Mouse (Mus musculus): ENCODE data around the gene AI413582. TPM values are rescaled to one million over a fixed set of nuclear protein-coding genes. Genes with fewer than 3 reads are reported as not detected.

Gene AI413582
- polyA plus RNA-seq, 1 experiment, result 46.0 TPM

GRCm38 (mm10) chr17:27586661-27587060 is 21.1 kb upstream of the AI413582 start:
- Histone ChIP-seq H3K79me2 (ENCODE audit: control insufficient read depth, insufficient read depth) (peaks cover 15% of the 10 kb centered on the region), H3K4me2 (ENCODE audit: low read depth) (no peak overlapping the region), H3K36me3 (ENCODE audit: control insufficient read depth, insufficient read depth) (no peaks in the 10 kb centered on the region), H3K27me3 (ENCODE audit: control insufficient read depth, insufficient read depth, insufficient read length) (no peaks in the 10 kb centered on the region), H3ac (ENCODE audit: control insufficient read depth, insufficient read length) (no peak overlapping the region), H3K4me3 (no peak overlapping the region)
- TF ChIP-seq CEBPB (IDR thresholded peaks at IDR 0.05; ENCODE audit: insufficient read depth, poor library complexity, severe bottlenecking), result no peak
- TF ChIP-seq TCF3 (IDR thresholded peaks at IDR 0.05; ENCODE audit: insufficient read length, low read depth), result no peak
- TF ChIP-seq TCF12 (IDR thresholded peaks at IDR 0.05; ENCODE audit: insufficient read depth, poor library complexity, severe bottlenecking), result no peak

- H3K36me3 ChIP-seq (ENCODE audit: control insufficient read depth, insufficient read depth), result peaks cover 3% of the 10 kb centered on the region
- H3K27me3 ChIP-seq (ENCODE audit: control insufficient read depth, insufficient read depth, insufficient read length), result no peaks in the 10 kb centered on the region
- no peak overlapping the region for H3K4me3 ChIP-seq
- no peak overlapping the region for H3K4me2 ChIP-seq (ENCODE audit: low read depth)
- H3K79me2 ChIP-seq (ENCODE audit: control insufficient read depth, insufficient read depth), result peaks cover 9% of the 10 kb centered on the region
- no peak overlapping the region for H3ac ChIP-seq (ENCODE audit: control insufficient read depth, insufficient read length)
- TF ChIP-seq POLR2AphosphoS2 (IDR thresholded peaks at IDR 0.05; ENCODE audit: insufficient read length, low read depth) (no peak), CEBPB (IDR thresholded peaks at IDR 0.05; ENCODE audit: insufficient read depth, poor library complexity, severe bottlenecking) (no peak), SRF (IDR thresholded peaks at IDR 0.05; ENCODE audit: control insufficient read depth, insufficient read length, low read depth) (no peak), E2F4 (IDR thresholded peaks at IDR 0.05; ENCODE audit: insufficient read depth) (no peak), TCF12 (IDR thresholded peaks at IDR 0.05; ENCODE audit: insufficient read depth, poor library complexity, severe bottlenecking) (no peak), USF1 (IDR thresholded peaks at IDR 0.05; ENCODE audit: low read depth) (no peak), MAX (IDR thresholded peaks at IDR 0.05; ENCODE audit: low read depth) (no peak), POLR2A (IDR thresholded peaks at IDR 0.05; ENCODE audit: insufficient read length, low read depth) (no peak), TCF3 (IDR thresholded peaks at IDR 0.05; ENCODE audit: insufficient read length, low read depth) (no peak), REST (IDR thresholded peaks at IDR 0.05; ENCODE audit: insufficient read depth, insufficient read length) (no peak), MYOD1 (IDR thresholded peaks at IDR 0.05; ENCODE audit: control insufficient read depth in 1 of 3, insufficient read length in 2 of 3, low read depth in 2 of 3) (no peak), MYOG (IDR thresholded peaks at IDR 0.05; ENCODE audit: control insufficient read depth in 1 of 3, insufficient read depth in 1 of 3, insufficient read length in 2 of 3, low read depth in 2 of 3) (no peak)
Observed at GRCm38 (mm10) chr17:27583185-27583894, 17.8 kb upstream of the AI413582 start.

DNA sequence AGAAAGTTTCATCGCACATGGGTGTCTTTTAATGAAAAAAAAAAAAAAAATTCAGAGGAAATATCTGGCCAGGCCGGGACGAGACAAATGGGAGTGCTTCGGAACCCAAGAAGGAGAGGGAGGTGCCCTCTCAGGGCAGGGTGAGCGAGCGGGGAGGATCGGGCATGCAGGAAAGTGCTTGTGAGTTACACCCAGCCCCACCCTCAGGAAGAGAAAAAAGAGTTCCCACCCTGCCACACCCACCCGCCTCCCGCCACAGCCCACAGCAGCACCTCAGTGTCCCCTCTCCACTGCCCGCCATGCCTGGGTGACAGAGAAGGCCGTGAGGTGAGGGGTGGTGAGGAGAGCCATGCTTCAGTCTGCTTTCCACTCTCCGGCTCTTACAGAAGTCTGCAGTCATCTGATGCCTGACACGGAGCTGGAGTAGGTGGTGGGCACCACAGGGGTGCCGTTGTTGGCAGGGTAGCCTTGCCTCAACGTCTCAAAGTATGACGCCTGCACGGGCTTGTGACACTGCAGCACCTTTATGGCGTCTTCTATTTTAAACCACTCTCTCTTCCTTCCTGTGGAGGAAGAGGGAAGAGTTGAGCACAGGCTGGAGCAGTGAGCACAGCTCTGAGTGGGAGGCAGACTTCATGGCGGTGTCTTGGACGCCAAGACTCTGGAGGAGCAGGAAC is 15.0 kb upstream of the AI413582 start:
- no peak for TF ChIP-seq TCF12 (IDR thresholded peaks at IDR 0.05; ENCODE audit: insufficient read depth, poor library complexity, severe bottlenecking)
- TF ChIP-seq E2F4 (IDR thresholded peaks at IDR 0.05; ENCODE audit: insufficient read depth), result no peak
- TF ChIP-seq TCF3 (IDR thresholded peaks at IDR 0.05; ENCODE audit: insufficient read length, low read depth), result no peak
- no peak overlapping the region for H3ac ChIP-seq (ENCODE audit: control insufficient read depth, insufficient read length)
- H3K36me3 ChIP-seq (ENCODE audit: control insufficient read depth, insufficient read depth), result peaks cover 3% of the 10 kb centered on the region
- H3K4me2 ChIP-seq (ENCODE audit: low read depth), result no peak overlapping the region
- H3K27me3 ChIP-seq (ENCODE audit: control insufficient read depth, insufficient read depth, insufficient read length), result no peaks in the 10 kb centered on the region
- H3K4me3 ChIP-seq, result no peak overlapping the region
- H3K79me2 ChIP-seq (ENCODE audit: control insufficient read depth, insufficient read depth), result peaks cover 5% of the 10 kb centered on the region

DNA sequence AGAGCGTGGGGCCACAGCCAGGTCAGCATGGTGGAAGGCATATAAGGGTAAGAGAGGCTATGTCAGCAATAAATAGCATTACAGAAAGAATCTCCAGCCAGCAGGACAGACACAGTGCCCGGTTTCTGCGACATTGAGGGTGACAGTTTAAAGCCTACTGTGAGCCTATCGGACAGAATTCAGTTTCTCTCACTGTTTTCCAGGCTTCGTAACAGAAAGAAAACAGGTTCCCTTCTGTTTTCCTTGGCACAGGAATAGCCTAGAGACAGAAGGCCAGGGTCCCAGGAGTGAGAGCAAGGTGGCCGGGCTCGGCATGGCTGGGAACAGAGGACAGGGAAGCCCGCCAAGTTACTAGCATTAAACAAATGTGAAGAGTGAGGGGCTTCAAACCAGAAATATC is 14.3 kb upstream of the AI413582 start:
- H3ac ChIP-seq (ENCODE audit: control insufficient read depth, insufficient read length), result no peak overlapping the region
- TF ChIP-seq TCF3 (IDR thresholded peaks at IDR 0.05; ENCODE audit: insufficient read length, low read depth) (no peak), POLR2A (IDR thresholded peaks at IDR 0.05; ENCODE audit: insufficient read length, low read depth) (no peak), TCF12 (IDR thresholded peaks at IDR 0.05; ENCODE audit: insufficient read depth, poor library complexity, severe bottlenecking) (no peak), E2F4 (IDR thresholded peaks at IDR 0.05; ENCODE audit: insufficient read depth) (no peak), MYOD1 (IDR thresholded peaks at IDR 0.05; ENCODE audit: control insufficient read depth in 1 of 3, insufficient read length in 2 of 3, low read depth in 2 of 3) (no peak), MYOG (IDR thresholded peaks at IDR 0.05; ENCODE audit: control insufficient read depth in 1 of 3, insufficient read depth in 1 of 3, insufficient read length in 2 of 3, low read depth in 2 of 3) (no peak), POLR2AphosphoS2 (IDR thresholded peaks at IDR 0.05; ENCODE audit: insufficient read length, low read depth) (no peak), USF1 (IDR thresholded peaks at IDR 0.05; ENCODE audit: low read depth) (no peak), MAX (IDR thresholded peaks at IDR 0.05; ENCODE audit: low read depth) (no peak), SRF (IDR thresholded peaks at IDR 0.05; ENCODE audit: control insufficient read depth, insufficient read length, low read depth) (no peak)
- no peak overlapping the region for H3K4me2 ChIP-seq (ENCODE audit: low read depth)
- H3K79me2 ChIP-seq (ENCODE audit: control insufficient read depth, insufficient read depth), result peaks cover 5% of the 10 kb centered on the region
- no peaks in the 10 kb centered on the region for H3K27me3 ChIP-seq (ENCODE audit: control insufficient read depth, insufficient read depth, insufficient read length)
- peaks cover 3% of the 10 kb centered on the region for H3K36me3 ChIP-seq (ENCODE audit: control insufficient read depth, insufficient read depth)
- H3K4me3 ChIP-seq, result no peak overlapping the region

- Histone ChIP-seq H3K36me3 (ENCODE audit: control insufficient read depth, insufficient read depth) (peaks cover 5% of the 10 kb centered on the region), H3K79me2 (ENCODE audit: control insufficient read depth, insufficient read depth) (no peaks in the 10 kb centered on the region), H3ac (ENCODE audit: control insufficient read depth, insufficient read length) (no peak overlapping the region), H3K4me3 (no peak overlapping the region), H3K4me2 (ENCODE audit: low read depth) (no peak overlapping the region), H3K27me3 (ENCODE audit: control insufficient read depth, insufficient read depth, insufficient read length) (no peaks in the 10 kb centered on the region)
- TF ChIP-seq USF1 (IDR thresholded peaks at IDR 0.05; ENCODE audit: low read depth) (no peak), TCF3 (IDR thresholded peaks at IDR 0.05; ENCODE audit: insufficient read length, low read depth) (no peak), MYOG (IDR thresholded peaks at IDR 0.05; ENCODE audit: control insufficient read depth in 1 of 3, insufficient read depth in 1 of 3, insufficient read length in 2 of 3, low read depth in 2 of 3) (no peak), E2F4 (IDR thresholded peaks at IDR 0.05; ENCODE audit: insufficient read depth) (no peak), TCF12 (IDR thresholded peaks at IDR 0.05; ENCODE audit: insufficient read depth, poor library complexity, severe bottlenecking) (no peak), CEBPB (IDR thresholded peaks at IDR 0.05; ENCODE audit: insufficient read depth, poor library complexity, severe bottlenecking) (no peak), REST (IDR thresholded peaks at IDR 0.05; ENCODE audit: insufficient read depth, insufficient read length) (no peak), POLR2AphosphoS2 (IDR thresholded peaks at IDR 0.05; ENCODE audit: insufficient read length, low read depth) (no peak), MYOD1 (IDR thresholded peaks at IDR 0.05; ENCODE audit: control insufficient read depth in 1 of 3, insufficient read length in 2 of 3, low read depth in 2 of 3) (no peak), MAX (IDR thresholded peaks at IDR 0.05; ENCODE audit: low read depth) (no peak), POLR2A (IDR thresholded peaks at IDR 0.05; ENCODE audit: insufficient read length, low read depth) (no peak), SRF (IDR thresholded peaks at IDR 0.05; ENCODE audit: control insufficient read depth, insufficient read length, low read depth) (no peak)
Observed at GRCm38 (mm10) chr17:27578487-27578886, 12.9 kb upstream of the AI413582 start.
